Mouse (Mus musculus) forebrain, embryonic 11.5 days (tissue): ENCODE measurements around the gene Slc35c2. TPM values are rescaled to one million over a fixed set of nuclear protein-coding genes. Genes with fewer than 3 reads are reported as not detected.

Experiments used
- ATAC-seq: fragments of 200-750 bp; cut with Nextera tagmentation; replicated peaks from 2 replicates; pipeline ENCODE4 v1.8.0; 2017; ENCODE audit warnings: moderate TSS enrichment; ENCODE audit not compliant: low FRiP score
- DNase-seq: peaks from one replicate; pipeline ENCODE4 v3.0.0-alpha.2; 2017; ENCODE audit warnings: low spot score
- H3K27ac ChIP-seq: fragments of 300-500 bp; sonication (generic); 2 replicates; pipeline ENCODE4 v1.5.1; 2014; ENCODE audit warnings: low read depth, low read length
- H3K27me3 ChIP-seq: fragments of 300-500 bp; sonication (generic); 2 replicates; pipeline ENCODE4 v1.6.1; 2014; ENCODE audit warnings: mild to moderate bottlenecking, low read length, mixed read lengths; ENCODE audit not compliant: control insufficient read depth, insufficient read depth
- H3K36me3 ChIP-seq: fragments of 300-500 bp; sonication (generic); 2 replicates; pipeline ENCODE4 v1.6.1; 2014; ENCODE audit warnings: mild to moderate bottlenecking, low read length, moderate library complexity, mixed read lengths; ENCODE audit not compliant: control insufficient read depth, insufficient read depth
- H3K4me1 ChIP-seq: fragments of 300-500 bp; sonication (generic); replicated peaks from 2 replicates; pipeline ENCODE4 v1.6.1; 2014; ENCODE audit warnings: low read length, mixed read lengths; ENCODE audit not compliant: control insufficient read depth, insufficient read depth
- H3K4me2 ChIP-seq: fragments of 300-500 bp; sonication (generic); 2 replicates; pipeline ENCODE4 v1.6.1; 2014; ENCODE audit warnings: low read depth, mild to moderate bottlenecking, low read length, moderate library complexity, mixed read lengths; ENCODE audit not compliant: severe bottlenecking
- H3K4me3 ChIP-seq: fragments of 300-500 bp; sonication (generic); 2 replicates; pipeline ENCODE4 v1.5.1; 2014; ENCODE audit warnings: low read depth, low read length
- H3K9ac ChIP-seq: fragments of 300-500 bp; sonication (generic); 2 replicates; pipeline ENCODE4 v1.6.1; 2014; ENCODE audit warnings: low read length
- H3K9me3 ChIP-seq: fragments of 300-500 bp; sonication (generic); 2 replicates; pipeline ENCODE4 v1.6.1; 2016; ENCODE audit warnings: low read length, mixed read lengths; ENCODE audit not compliant: control insufficient read depth
- WGBS: fragments of 180-500 bp; shearing (Covaris S2); extraction: QIAGEN DNeasy Blood & Tissue Kit; methylation state at CpG from one replicate; pipeline ENCODE4 v1.1.7; 2014; 5-methylcytosine and 5-hydroxymethylcytosine counted together
- polyA plus RNA-seq: library from polyadenylated mRNA; unstranded; fragments of >200 nt; fragmentation: Nextera tagmentation; extraction: Ambion mirVana; gene quantifications from 2 replicates; pipeline ENCODE4 v1.2.1, GENCODE M21; 2014

Gene Slc35c2
- polyA plus RNA-seq, 1 experiment from 2014 or later, result 54.3 TPM

DNA sequence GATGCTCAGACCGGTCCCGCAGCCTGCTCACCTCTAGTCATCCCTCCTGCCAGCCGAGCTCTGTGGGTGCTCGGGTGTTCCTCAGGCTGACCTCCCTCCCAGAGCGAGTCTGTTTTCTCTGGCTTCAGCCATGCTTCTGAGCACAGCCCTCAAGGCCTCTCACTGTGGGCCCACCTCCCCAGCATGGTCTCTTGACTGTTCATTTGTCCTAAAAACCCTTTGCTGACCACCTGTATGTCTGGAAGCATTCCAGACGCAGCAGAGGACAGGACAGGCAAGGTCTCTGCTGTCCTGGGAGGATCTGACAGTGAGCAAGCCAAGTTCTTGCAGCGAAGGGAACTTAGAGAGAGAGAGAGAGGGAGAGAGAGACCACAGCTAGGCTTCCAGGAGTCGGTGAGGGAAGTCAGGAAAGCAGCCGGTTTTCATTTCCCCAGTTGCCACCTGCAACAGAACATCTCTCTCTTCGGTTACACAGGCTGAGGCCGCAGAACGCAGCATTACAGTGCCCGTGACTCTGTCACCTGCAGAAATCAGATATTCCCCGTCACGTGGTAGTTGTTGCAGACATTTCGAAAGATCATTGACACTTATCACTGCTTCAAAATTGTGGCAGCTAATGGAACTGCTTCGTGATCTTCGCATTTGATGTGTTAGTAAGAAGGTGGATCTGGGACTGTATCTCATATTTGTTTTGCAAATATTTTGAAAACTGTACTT is 25.2 kb downstream of the Slc35c2 start:
- Histone ChIP-seq H3K27me3 (no peaks in the 10 kb centered on the region; the same call in 1 of the 2 replicates), H3K27ac (no peak overlapping the region)

DNA sequence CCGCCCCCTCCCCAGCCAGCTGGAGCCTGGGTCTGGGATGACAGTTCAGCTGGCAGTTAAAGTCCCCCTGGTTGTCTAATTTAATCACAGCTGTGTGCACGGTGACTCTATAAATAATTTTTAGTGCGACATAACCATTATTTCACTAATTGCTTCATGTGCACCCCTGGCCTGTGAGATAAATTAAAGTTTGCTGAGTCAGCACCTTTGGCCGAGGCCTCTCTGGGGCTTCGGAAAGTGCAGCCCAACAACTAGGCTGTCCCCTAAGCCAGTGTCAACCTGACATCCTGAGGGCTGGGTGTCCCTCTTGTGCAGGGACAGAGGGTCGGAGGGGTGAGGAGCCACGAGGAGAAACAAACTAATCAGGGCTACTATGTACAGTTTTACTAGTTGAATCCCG is 27.8 kb downstream of the Slc35c2 start:
- DNase-seq (no peak), ATAC-seq (no peak)
- Histone ChIP-seq H3K4me1 (no peaks in the 10 kb centered on the region; the same call in none of the 2 replicates), H3K4me2 (no peak overlapping the region), H3K9ac (no peak overlapping the region), H3K27ac (no peak overlapping the region), H3K9me3 (no peaks in the 10 kb centered on the region), H3K4me3 (no peak overlapping the region), H3K36me3 (no peaks in the 10 kb centered on the region), H3K27me3 (peaks cover 13% of the 10 kb centered on the region)
- 84% methylated on average over 8 of the region's 8 CpGs for WGBS

More for the DNA sequence above, 25.2 kb downstream of the Slc35c2 start:
- Histone ChIP-seq H3K9me3 (no peaks in the 10 kb centered on the region), H3K4me2 (no peak overlapping the region), H3K4me3 (no peak overlapping the region), H3K9ac (no peak overlapping the region), H3K36me3 (no peaks in the 10 kb centered on the region), H3K4me1 (peaks cover 11% of the 10 kb centered on the region)
- DNase-seq (no peak), ATAC-seq (no peak)
- WGBS, result 71% methylated on average over 18 of the region's 18 CpGs

- ATAC-seq (no peak), DNase-seq (no peak)
- no peak overlapping the region for H3K27ac ChIP-seq
- H3K27me3 ChIP-seq, result peaks cover 23% of the 10 kb centered on the region
- WGBS, result 74% methylated on average over 6 of the region's 6 CpGs
- H3K4me1 ChIP-seq, result peaks cover 9% of the 10 kb centered on the region
- H3K9me3 ChIP-seq, result no peaks in the 10 kb centered on the region
- H3K9ac ChIP-seq, result no peak overlapping the region
- H3K4me2 ChIP-seq, result no peak overlapping the region
- H3K36me3 ChIP-seq, result no peaks in the 10 kb centered on the region
- H3K4me3 ChIP-seq, result no peak overlapping the region
Measured at GRCm38 (mm10) chr2:165258321-165258720, 29.3 kb downstream of the Slc35c2 start.

DNA sequence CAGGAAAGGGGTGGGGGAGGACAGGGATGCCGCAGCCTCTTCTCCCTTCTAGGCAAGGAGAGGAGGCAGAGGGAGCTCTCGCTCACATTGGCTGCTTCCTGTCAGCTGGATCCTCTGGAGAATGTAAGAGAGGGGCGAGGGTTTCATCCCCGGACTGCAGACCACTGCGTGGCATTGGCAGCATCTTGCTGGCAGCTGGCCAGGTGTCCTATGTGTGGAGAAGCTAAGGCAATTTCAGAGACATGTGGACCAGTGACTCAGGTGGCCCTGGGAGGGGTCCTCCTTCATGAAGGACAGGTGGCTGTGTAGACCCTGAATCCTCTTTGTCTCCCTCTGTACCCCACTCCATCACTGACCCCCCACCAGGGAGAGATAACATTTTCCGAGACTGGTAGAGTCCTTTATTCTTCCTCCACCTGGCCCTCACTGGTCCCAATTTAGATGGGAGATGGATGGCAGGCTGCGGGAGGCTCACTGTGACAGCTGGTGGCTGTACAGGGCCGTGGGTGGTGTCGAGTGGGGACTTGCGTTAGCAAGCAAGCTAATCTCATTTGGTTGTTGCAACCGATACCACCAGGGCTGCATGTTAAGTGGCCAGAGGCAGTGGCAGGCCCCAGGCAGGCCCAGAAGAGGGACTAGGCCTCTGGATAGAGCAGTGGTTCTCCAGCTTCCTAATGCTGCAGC is 30.4 kb downstream of the Slc35c2 start:
- Histone ChIP-seq H3K27ac (no peak overlapping the region), H3K9me3 (no peaks in the 10 kb centered on the region), H3K4me2 (no peak overlapping the region), H3K36me3 (no peaks in the 10 kb centered on the region), H3K9ac (no peak overlapping the region), H3K4me3 (no peak overlapping the region), H3K27me3 (peaks cover 30% of the 10 kb centered on the region), H3K4me1 (peaks cover 10% of the 10 kb centered on the region)
- 46% methylated on average over 11 of the region's 11 CpGs for WGBS
- ATAC-seq, result no peak
- DNase-seq, result no peak

- H3K4me2 ChIP-seq, result no peak overlapping the region
- ATAC-seq (no peak), DNase-seq (no peak)
- H3K9ac ChIP-seq, result no peak overlapping the region
- H3K4me1 ChIP-seq, result peaks cover 10% of the 10 kb centered on the region
- H3K27ac ChIP-seq, result no peak overlapping the region
- no peaks in the 10 kb centered on the region for H3K9me3 ChIP-seq
- WGBS, result 65% methylated on average over 10 of the region's 10 CpGs
- no peak overlapping the region for H3K4me3 ChIP-seq
- H3K36me3 ChIP-seq, result no peaks in the 10 kb centered on the region
- peaks cover 35% of the 10 kb centered on the region for H3K27me3 ChIP-seq
Measured at GRCm38 (mm10) chr2:165256213-165256612, 31.5 kb downstream of the Slc35c2 start.

DNA sequence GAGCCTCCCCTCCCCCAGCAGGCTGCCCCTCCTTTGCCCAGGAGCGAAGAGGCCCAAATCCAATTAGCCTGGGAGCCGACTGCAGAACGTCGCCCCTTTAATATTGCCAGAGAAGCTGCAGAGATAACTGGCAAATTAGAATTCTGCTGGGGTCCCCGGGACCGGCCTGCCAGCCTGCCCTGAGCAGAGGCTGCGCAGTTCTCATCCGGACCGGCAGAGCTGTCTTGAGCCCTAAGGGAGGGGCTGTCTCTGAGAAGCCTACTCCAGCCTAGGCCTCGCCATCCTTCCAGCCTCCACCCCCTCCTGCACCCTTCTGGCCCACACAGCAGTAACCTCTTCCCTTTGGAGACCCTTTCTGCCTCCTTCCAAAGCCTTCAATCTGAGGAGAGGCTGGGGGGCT is 33.8 kb downstream of the Slc35c2 start:
- H3K36me3 ChIP-seq, result no peaks in the 10 kb centered on the region
- no peak overlapping the region; the same call in 1 of the 2 replicates for H3K9ac ChIP-seq

DNA sequence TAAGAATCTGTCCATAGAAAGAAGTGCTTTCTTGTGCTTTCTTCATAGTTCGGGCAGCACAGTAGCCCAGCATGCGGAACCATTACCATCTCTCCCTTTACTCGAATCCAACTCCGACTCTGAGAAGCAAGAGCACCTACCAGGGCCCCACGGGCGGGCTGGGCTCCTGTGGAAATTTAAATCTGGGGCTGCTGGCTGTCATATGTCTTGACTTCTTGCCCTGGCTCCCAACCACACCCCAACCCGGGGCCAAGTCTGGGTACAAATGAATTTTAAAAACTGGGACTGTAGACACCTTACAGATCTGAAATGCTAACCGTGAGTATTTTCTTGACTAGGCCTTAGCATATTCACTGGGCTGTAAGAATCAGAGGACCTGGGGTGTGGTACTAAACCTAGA is 34.4 kb downstream of the Slc35c2 start:
- no peak overlapping the region for H3K4me3 ChIP-seq
- H3K4me2 ChIP-seq, result no peak overlapping the region
- H3K9me3 ChIP-seq, result no peaks in the 10 kb centered on the region
- no peak overlapping the region for H3K27ac ChIP-seq
- peaks cover 13% of the 10 kb centered on the region for H3K4me1 ChIP-seq
- DNase-seq, result no peak
- H3K27me3 ChIP-seq, result peaks cover 41% of the 10 kb centered on the region
- 74% methylated on average over 8 of the region's 8 CpGs for WGBS
- ATAC-seq, result no peak
- H3K9ac ChIP-seq, result no peak overlapping the region
- H3K36me3 ChIP-seq, result no peaks in the 10 kb centered on the region

More for the DNA sequence above, 33.8 kb downstream of the Slc35c2 start:
- DNase-seq (no peak), ATAC-seq (peak; percentile 63)
- Histone ChIP-seq H3K4me1 (peaks cover 10% of the 10 kb centered on the region), H3K27me3 (peaks cover 41% of the 10 kb centered on the region), H3K27ac (no peak overlapping the region), H3K9me3 (no peaks in the 10 kb centered on the region), H3K4me2 (no peak overlapping the region), H3K4me3 (no peak overlapping the region)
- WGBS, result 6% methylated on average over 10 of the region's 10 CpGs

- 55% methylated on average over 9 of the region's 9 CpGs for WGBS
- Histone ChIP-seq H3K4me1 (peaks cover 13% of the 10 kb centered on the region), H3K27me3 (peaks cover 41% of the 10 kb centered on the region), H3K9ac (no peak overlapping the region), H3K36me3 (no peaks in the 10 kb centered on the region), H3K27ac (no peak overlapping the region), H3K4me2 (no peak overlapping the region), H3K4me3 (no peak overlapping the region), H3K9me3 (no peaks in the 10 kb centered on the region)
- DNase-seq, result no peak
- no peak for ATAC-seq
Measured at GRCm38 (mm10) chr2:165252801-165253200, 34.9 kb downstream of the Slc35c2 start.
